Mouse (Mus musculus) mature B cell (primary cell): ENCODE measurements around the gene Idnk.

Experiments used
- in situ Hi-C: fragments of 300-500 bp; cut with MboI; formaldehyde crosslinking; loops from 2 replicates; pipeline ENCODE4 v1.14.3; 2019

Gene Idnk

DNA sequence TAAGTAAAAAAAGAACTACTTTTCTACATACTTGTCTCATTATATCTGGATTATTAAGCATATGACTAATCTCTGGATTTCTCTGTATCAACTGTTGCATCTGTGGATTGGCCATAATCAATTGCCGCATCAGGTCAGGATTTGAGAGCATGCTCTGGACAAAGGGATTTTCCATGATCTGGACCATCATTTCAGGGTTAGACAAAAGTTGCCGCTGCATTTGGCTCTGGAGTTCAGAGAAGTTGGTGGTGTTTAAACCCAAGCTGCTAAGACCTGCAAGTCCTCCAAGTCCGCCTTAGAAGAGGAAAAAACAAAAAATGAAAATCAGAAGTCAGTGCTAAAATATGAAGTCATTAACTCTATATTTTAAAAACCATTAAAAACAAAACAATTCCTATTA is 35.8 kb downstream of the Idnk start:
- in situ Hi-C loops = no loop called here

DNA sequence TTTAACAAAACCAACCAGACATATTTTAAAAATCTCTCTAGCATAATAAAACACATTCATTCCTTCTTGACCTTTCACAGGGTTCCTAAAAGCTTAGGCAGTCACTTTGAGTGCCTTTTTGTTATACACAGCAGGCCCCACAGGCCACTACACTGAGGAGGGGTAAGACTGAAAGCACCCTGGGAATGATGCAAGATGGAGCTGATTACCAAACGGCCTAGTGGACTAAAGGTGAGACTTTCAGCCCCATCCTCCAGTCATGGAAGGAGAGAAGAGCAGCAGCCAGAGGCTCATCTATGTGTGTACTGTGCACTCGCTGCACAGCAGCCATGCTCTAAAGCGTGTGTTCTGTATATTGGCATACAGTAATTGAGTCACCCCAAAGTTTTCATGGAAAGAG is 37.5 kb downstream of the Idnk start:
- in situ Hi-C loops = no loop called here

DNA sequence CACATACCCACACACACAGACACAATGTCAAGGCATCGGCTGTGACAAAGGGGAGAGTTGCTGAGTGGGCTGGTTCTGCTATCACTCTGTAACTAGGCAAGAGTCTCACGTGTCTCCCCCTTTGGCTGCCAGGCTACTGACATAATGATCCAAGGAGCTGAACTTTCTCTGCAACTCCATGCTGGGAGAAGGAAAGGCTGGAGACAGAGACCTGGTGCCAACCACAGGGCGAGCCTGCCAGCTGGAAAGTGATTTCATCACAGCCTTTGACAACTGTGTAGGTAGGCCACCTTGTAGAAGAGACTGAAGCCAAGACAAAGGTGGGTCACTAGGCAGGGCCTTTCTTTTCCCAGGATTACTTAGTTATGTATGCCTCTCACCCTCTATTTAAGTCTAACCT is 39.8 kb downstream of the Idnk start:
- in situ Hi-C loops = no loop called here

GRCm38 (mm10) chr13:58197981-58198640 is 40.7 kb downstream of the Idnk start:
- in situ Hi-C loops = no loop called here

GRCm38 (mm10) chr13:58201343-58201742 is 43.9 kb downstream of the Idnk start:
- in situ Hi-C loops = no loop called here

- in situ Hi-C loops = no loop called here
Measured at GRCm38 (mm10) chr13:58201908-58202307, 44.5 kb downstream of the Idnk start.

DNA sequence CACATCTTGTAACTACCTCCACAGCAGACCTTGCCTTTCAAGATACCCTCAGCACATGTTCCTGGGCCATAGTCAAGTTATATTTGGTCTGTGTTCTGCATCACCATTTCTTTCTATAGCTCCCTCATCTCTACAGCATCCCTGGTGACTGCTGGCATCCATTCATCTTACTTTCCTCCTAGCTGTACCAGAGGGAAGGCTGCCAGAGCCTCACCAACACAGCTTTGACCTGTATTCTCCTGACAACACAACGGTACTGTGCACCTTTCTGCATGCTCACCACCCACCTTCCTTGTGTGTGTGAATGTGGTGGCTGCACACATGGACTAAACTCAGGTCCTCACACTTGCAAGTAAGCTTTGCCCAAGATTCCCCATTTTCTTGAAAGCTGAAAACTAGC is 45.5 kb downstream of the Idnk start:
- in situ Hi-C loops = no loop called here

DNA sequence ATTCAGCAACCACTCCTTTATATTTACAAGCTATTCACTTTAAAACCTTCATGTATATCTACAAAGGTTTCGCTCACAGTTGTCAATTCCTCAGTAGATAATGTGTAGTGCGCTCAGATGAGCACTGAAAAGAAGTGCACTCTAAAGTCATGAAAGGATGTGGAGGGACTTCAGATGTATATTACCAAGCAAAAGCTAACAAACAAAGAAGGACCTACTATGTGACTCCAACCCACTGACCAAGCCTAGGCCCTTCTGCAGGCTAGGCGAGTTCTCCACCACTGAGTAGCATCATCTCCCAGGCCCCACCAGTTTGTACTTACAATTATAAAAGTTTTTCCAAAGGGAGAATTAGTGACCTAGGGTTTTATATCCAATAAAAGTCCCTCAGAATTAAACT is 46.8 kb downstream of the Idnk start:
- in situ Hi-C loops = no loop called here

DNA sequence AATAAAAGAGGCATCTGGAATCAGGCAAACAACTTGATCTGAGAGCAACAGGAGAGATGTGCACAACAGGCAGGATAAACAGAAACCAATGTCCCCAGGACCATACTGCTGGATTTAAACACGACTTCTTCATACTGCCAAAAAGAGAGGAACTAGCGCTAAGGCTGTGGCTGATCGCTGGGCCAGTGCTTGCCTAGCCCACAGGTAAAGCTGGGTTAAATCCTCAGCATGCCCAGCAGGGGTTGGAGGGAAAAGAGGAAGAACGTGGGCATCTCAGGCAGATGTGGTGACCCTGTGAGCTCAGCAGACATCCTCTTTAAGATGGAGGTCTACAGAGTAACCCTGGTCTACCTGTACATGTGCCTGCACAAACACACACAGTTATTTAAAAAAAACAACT is 47.5 kb downstream of the Idnk start:
- in situ Hi-C loops = no loop called here

DNA sequence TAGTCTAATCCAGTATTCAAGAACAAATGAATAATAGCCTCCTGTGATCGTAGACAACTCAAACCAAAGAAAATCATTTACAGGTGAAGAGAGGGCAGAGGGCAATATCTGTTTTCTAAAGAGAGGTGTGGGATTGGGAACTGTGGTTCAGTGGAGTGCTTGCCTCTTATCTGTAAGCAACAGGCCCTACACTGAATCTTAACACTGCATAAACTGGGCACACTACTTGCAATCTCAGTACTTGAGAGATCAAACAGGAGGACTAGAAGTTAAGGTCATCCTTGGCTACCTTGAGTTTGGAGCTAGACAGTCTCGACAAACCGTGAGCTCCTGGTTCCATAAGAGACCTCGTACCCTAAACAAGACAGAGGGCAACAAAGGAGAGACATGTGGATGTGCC is 48.6 kb downstream of the Idnk start:
- in situ Hi-C loops = no loop called here

GRCm38 (mm10) chr13:58210441-58210840 is 53.0 kb downstream of the Idnk start:
- in situ Hi-C loops = no loop called here

GRCm38 (mm10) chr13:58212530-58212929 is 55.1 kb downstream of the Idnk start:
- in situ Hi-C loops = no loop called here

DNA sequence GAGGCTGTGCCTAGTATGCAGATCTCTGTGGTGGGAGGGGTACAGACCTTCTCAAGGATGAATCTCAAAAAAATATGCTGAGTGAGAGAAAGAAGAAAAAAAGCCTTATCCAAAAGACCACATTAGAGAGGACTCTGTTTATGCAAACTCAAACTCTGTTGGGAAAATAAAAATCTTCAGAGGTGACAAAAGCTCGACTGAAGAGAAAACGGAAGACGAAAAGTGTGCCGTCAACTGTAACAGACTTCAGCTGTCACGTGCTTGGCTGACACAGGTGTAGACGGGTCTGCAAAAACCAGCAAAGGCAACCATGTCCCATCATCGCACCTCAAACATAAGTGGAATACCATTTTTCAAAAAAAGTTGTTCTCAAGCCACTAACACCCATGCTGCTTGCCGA is 56.4 kb downstream of the Idnk start:
- in situ Hi-C loops = no loop called here
